Mouse (Mus musculus): ENCODE data around the gene Ppa2.

DNA sequence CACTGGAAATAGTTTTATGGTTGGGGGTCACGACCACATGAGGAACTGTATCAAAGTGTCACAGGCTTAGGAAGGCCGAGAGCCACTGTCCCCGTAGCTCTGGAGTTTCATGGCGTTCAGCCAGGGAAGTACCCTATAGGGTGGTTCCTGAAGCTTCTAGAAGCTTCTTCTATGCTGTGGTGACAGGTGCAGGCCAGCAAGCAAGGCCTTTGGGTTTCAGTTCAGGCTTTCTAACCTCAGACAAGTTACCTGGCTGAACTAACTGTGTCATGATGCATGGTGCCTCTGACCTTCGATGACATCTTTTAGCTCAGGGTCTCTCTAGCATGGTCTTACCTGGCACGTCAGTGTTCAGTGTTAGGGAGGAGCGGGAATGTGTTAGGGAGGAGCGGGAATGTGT is 5.7 kb downstream of the Ppa2 start:
- TF ChIP-seq CTCF (IDR thresholded peaks at IDR 0.05; ENCODE audit: low read depth, low read length) (no peak), POLR2A (IDR thresholded peaks at IDR 0.05; ENCODE audit: borderline replicate concordance, low read depth, low read length) (no peak)

All from bone marrow macrophage, adult 2 months (primary cell).